Mouse (Mus musculus): ENCODE measurements around the gene Spdye4c.

Spdye4c gene

GRCm38 (mm10) chr2:128590909-128591308, at the start of gene Spdye4c:
TSS of gene Spdye4c (plus strand) at chr2:128591209.
- DNase-seq (ENCODE audit: extremely low read depth, insufficient read length, low spot score) = no peak

DNA sequence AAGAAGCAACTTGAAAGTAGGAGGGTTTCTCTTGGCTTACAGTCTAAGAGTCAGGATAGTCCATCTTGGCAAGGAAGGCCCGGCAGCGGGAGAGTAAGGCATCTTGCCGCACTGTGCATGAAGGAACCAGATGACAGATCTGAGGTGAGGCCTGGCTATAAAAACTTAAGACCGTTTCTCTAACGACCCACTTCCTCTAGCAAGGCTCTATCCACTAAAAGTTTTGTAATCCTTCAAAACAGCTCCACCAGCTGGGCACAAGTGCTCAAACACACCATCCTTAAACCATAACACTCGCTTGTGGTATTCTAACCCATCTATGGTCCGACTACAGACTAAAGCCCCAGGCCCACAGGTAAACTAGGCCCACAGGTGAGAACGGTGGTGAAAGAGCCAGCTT, 47.5 kb upstream of the Spdye4c start:
- DNase-seq (ENCODE audit: extremely low read depth, insufficient read length, low spot score) = no peak

- DNase-seq (ENCODE audit: extremely low read depth, insufficient read length, low spot score) = peak; percentile 88
These were observed 46.4 kb upstream of the Spdye4c start for GRCm38 (mm10) chr2:128544421-128545137.

DNA sequence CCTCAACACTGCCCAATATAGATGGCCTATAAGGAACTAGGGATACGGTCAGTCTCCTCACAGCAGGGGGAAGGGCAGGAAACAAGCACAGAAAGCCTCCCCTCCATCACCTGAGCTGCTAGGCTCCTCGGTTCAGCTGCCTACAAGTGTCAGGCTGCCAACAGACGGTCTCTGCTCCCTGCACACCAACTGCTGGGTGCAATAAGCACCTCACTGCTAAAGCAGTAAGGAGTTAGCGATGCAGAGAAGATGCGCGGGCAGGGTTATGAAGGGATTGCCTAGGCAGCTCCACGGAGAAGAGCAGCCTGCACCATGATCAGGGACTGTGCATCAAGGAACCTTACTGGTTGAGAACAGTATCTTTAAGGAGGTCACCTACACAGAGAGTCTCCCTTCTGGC, 45.6 kb upstream of the Spdye4c start:
- DNase-seq (ENCODE audit: extremely low read depth, insufficient read length, low spot score) = no peak

DNA sequence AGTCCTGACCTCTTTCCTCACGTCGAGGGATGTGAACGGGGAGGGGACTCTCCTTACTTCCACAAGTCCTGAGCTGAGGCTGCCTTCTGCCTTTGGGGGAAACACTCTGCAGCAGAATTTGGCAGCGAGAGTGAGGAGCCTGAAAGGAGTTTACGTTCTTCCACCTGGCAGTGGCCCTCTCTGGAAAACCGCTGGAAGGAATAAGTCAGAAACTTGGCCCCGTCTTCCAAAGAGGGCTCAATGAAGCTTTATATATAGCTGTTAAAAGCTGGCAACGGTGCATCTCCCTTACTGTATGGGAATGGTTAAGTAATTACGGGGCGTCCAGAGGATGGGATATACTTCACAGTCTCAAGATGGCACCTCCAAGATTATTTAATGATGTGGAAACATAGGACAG, 43.9 kb upstream of the Spdye4c start:
- DNase-seq (ENCODE audit: extremely low read depth, insufficient read length, low spot score) = no peak

GRCm38 (mm10) chr2:128548262-128548661, 42.7 kb upstream of the Spdye4c start:
- DNase-seq (ENCODE audit: extremely low read depth, insufficient read length, low spot score) = no peak

DNA sequence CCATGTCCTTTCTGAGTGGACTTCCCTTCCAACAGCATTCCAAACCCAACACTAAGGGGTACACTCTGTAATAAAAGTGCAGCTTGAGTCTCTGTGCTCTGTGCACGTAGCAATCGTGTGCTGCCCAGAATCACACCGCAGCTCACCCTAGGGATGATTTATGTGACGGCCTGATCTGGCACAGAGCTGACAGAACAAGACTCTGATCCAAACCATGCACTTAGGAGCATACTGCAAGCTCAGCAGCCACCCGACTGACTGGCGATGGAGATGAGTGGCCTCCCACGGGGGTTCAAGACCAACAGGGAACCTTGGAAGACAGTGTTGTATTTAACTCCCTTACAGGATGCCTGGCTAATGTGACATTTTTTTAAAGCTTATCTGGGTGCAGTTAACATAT, 41.4 kb upstream of the Spdye4c start:
- peak; percentile 42 for DNase-seq (ENCODE audit: extremely low read depth, insufficient read length, low spot score)

- DNase-seq (ENCODE audit: extremely low read depth, insufficient read length, low spot score) = no peak
These were observed 41.0 kb upstream of the Spdye4c start for GRCm38 (mm10) chr2:128549963-128550362.

DNA sequence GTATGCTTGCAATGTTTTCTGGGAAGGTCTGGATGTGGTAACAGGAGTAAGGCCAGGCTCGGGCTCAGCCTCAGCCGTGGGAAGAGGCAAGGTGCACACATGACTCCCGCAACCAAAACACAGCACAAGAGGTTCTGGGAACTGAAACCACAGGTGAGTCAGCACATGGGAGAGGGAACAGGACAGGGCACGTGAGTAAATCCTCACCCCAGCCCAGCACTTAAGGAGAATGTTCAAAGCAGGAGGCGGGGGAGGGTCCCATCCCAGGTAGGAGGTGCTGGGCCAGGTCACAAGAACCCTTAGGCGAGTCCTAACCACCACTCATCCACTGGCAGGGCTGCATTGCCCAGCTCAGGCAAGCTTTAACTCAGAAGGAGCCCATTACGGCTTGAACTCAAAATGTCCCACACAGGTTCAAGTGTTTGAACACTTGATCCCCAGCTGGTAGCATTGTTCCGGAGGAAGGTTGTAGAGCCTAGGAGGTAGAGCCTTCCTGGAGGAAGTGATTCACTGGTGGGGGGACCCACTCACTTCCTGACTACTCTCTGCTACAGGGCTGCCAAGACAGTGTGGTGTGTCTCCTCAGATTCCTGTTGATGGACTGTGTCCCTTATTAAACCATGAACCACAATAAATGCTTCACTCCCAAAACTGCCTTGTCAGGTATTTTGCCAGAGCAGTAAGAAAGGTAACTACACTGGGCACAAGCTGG, 38.8 kb upstream of the Spdye4c start:
- peak; percentile 57 for DNase-seq (ENCODE audit: extremely low read depth, insufficient read length, low spot score)

DNA sequence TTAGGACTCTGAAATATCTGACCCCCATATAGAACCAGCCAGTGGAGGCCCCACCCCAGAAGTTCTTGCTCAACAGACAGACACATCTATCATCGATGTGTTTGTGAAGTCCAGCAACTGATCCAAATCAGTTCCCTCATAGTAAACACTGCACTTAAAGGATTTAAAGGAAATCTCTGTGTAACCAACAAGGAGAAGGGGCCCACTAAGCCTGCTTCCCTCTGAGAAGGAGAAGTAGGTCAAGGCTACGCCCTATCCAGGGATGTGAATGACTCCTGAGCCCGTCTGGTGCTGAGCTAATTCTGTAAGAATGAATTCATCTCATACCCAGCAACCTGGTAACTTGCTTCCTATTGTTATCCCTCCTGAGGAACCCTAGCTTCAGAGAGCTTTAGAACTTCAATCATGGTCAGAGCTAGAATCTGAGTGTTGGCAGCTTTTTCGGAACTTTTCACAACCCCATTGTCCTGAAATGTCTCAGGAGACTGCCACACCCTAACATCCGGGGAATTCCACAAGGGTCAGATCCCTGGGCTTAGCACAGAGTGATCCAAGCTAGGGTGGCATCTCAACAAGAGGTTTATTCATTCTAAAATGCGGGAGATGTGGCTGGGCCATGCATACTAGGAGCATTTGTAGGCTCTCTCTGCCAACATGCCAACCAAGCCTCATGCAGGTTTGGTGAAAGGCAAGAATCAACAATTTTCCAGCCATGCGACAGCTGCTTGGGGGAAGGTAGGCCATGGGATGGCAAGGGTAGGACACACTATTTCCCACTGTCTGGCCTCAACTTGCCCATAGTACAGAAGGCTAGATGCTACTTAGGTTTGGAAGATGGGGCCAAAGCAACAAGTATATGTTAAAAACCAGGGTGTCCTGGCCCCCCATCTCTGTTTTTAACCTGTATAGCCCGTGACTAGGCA, 38.0 kb upstream of the Spdye4c start:
- peak; percentile 45 for DNase-seq (ENCODE audit: extremely low read depth, insufficient read length, low spot score)

DNA sequence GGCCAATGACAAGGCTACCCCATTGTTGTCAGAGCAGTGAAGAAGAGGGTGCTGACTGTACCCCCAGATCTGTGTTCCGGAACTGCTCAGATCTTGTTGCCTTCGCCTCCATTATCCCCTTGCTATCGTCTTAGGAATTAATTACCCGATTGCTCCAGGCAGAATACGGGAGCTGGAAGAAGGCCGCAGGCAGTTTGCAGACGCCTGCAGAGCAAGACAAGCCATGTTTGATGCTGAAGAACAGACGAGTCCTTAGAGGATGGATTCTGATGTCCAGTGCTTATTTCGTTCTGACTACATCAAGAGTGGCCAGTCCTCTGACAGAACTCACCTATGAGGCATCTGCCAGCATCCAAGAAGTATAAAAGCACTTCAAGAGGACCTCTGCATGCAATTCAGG, 35.9 kb upstream of the Spdye4c start:
- no peak for DNase-seq (ENCODE audit: extremely low read depth, insufficient read length, low spot score)

DNA sequence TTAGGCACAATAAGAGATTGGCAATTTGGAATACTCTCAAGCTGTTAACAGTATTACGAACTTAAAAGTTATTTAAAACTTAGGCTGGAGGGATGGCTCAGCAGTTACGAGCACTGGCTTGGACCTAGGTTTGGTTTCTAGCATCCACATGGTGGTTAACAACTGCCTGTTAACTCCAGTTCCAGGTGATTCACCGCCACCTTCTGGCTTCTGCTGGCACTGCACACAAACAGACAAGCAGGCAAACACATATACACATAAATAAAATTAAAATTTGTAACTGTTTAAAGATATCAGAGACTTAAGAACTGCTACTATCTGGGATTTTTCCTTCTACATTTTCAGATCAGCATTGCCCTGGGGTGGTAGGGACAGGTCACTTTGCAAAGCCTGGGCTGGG, 26.8 kb upstream of the Spdye4c start:
- DNase-seq (ENCODE audit: extremely low read depth, insufficient read length, low spot score) = no peak

- no peak for DNase-seq (ENCODE audit: extremely low read depth, insufficient read length, low spot score)
These were observed 25.1 kb upstream of the Spdye4c start for GRCm38 (mm10) chr2:128565904-128566303.

DNA sequence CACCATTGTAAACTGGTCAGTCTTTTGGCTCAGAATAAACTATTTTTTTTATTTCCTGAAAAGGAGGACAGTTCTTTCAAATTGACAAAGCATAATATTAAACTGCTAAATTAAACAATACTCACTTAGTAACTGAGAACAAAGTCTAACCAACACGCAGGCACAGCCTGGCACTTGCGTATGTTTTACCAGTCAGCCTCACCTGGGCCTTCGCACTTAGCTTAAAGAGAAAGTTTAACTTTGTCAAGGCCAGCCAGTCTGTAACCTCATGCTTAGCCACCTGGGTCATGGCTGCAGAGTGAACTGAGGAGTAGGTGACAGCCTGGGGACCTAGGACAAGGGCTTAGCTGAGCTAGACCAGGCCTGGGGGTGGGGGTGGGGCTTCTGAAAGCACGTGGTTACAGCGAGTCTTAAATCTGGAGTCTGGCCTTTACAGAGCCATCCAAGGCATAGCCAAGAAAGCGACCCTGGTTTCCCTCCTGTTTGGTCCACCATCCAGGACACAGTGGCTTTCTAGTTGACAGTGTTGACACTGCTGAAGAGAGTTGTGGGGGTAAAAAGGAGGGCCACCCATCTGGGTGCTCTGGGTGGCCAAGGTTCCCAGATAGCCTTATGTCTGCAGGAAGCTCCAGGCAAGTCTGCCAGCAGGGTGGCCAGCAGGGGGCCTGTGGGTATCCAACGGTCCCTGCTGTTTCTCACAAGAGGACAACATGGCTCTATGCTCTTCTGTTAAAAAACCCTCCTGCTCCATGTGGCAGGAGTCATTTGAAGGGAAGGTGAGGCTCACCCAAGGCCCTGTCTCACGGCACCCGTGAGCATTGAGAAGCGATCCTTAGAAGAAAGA, 24.5 kb upstream of the Spdye4c start:
- peak; percentile 53 for DNase-seq (ENCODE audit: extremely low read depth, insufficient read length, low spot score)

GRCm38 (mm10) chr2:128568018-128568417, 23.0 kb upstream of the Spdye4c start:
- no peak for DNase-seq (ENCODE audit: extremely low read depth, insufficient read length, low spot score)

DNA sequence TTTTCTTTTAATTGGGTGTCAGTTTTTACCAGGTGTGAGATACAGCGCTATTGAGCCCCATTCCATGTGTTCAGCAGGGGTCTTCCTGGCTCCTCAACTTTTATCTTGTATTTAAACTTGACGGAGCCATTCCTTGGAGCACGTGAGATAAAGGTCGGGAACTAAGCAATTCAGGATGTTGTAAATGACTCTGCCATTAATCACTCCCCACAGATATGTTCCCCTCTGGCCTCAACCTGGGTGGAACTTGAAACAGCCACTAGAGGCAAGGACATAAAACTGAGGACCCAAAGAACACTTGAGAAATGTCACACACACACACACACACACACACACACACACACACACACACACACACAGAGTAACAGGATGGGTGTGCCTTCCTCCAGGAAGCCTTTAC, 22.5 kb upstream of the Spdye4c start:
- no peak for DNase-seq (ENCODE audit: extremely low read depth, insufficient read length, low spot score)

DNA sequence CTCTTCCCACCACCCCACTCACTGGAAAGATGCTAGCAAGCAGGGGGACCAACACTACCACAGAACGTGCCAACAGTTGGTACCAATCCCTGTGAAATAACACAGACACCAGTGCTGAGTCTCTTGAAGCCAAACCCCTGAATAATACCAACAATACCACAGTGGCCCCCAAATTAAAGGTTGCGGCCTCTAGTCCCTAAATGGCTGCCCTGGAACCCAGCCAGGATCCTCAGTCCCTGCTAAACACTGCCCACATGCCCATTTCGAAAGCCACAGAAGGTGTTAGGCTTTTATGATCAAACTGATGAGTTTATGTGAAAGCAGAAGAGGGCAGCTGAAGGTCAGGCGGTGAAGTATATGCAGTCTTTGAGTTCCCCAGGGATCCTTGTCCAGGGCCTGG, 20.0 kb upstream of the Spdye4c start:
- DNase-seq (ENCODE audit: extremely low read depth, insufficient read length, low spot score) = no peak

DNA sequence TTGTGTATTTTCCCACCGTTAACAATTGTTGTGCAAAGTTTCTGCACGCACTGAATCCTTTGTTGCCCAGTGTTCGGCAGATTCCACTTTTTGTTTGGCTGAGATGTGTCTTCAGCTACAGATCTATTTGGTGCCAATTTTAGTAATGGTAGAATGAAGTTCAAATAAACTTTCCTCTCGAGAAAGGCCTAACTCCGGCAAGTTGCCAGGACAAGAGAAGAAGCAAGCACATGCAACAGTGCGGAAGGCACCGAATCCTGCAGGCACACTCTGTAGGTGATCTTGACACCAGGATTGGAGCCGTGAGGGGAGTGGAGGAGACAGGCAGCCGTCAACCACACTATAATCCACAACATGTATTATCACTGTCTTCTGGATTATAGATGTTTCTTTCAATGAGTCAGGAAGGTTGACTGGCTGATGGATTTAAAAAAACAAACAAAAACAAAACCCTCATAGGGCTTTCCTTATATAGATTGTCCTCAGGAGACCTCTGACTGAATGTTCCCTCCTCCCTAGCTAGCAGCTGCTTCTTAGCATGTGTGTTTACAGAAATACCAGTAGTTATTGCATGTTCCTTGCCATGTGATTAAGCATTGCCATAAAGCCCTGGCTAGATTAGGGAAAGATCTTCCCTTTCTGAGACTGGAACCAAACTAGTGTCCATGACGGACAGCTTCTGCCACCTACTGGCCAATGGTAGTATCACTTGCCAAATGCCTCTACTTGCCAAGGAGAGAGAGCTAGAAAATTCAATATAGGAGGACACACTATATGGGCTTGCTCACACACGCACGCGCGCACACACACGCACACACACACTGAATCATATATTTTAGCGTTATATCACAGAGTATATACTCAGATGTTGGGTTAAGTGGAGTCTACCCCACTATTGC, 18.0 kb upstream of the Spdye4c start:
- DNase-seq (ENCODE audit: extremely low read depth, insufficient read length, low spot score) = peak; percentile 49

- DNase-seq (ENCODE audit: extremely low read depth, insufficient read length, low spot score) = no peak
These were observed 8.1 kb upstream of the Spdye4c start for GRCm38 (mm10) chr2:128582881-128583280.
